ENCODE assay signal across 8 mouse cellular contexts in genomic region chr17:66510221-66510683, GRCm38 (mm10). TPM values are rescaled to one million over a fixed set of nuclear protein-coding genes. Genes with fewer than 3 reads are reported as not detected.
DNase-seq lines count a peak whose midpoint lies in the region; ATAC-seq and TF ChIP-seq lines count a peak whose summit lies in the region.

No protein-coding gene starts in this region.

- intact Hi-C loops in gastrocnemius, adult 2 months (cut with DNase I) = no loop called here

- 0 out of 2 replicates have a peak, but pooled peaks have one; percentile 57 for ATAC-seq in forebrain, embryonic 13.5 days
- 0 out of 2 replicates have a peak, but pooled peaks have one; percentile 31 for ATAC-seq in intestine, postnatal 0 days
- peak; percentile 55 for ATAC-seq in midbrain, embryonic 16.5 days

- no peak for DNase-seq in gastrocnemius, adult 2 months
- no peak for DNase-seq in gastrocnemius, adult 8-10 months (ENCODE audit: low spot score in 2 of 2)
- peak; percentile 49 for DNase-seq in ES-CJ7 (ENCODE audit: low read depth, low spot score)
- DNase-seq in cerebellum, postnatal 36 days = no peak
- DNase-seq in thymus, postnatal 10 days (ENCODE audit: low spot score in 2 of 2) = no peak

- H3K4me2 ChIP-seq in forebrain, embryonic 13.5 days = no peak overlapping the region
- H3K4me2 ChIP-seq in intestine, postnatal 0 days (replicated peaks; ENCODE audit: low read depth) = no peak overlapping the region
- H3K4me2 ChIP-seq in midbrain, embryonic 16.5 days (ENCODE audit: low read length) = no peak overlapping the region

- H3K27me3 ChIP-seq in forebrain, embryonic 13.5 days = no peaks in the 10 kb centered on the region
- H3K27me3 ChIP-seq in intestine, postnatal 0 days (replicated peaks; ENCODE audit: control insufficient read depth, insufficient read depth, low read length) = no peaks in the 10 kb centered on the region
- H3K27me3 ChIP-seq in midbrain, embryonic 16.5 days (ENCODE audit: control insufficient read depth, insufficient read depth, low read depth, low read length) = no peaks in the 10 kb centered on the region

- peaks cover 35% of the 10 kb centered on the region for H3K36me3 ChIP-seq in forebrain, embryonic 13.5 days (ENCODE audit: poor library complexity, severe bottlenecking)
- peaks cover 11% of the 10 kb centered on the region for H3K36me3 ChIP-seq in intestine, postnatal 0 days (ENCODE audit: control insufficient read depth, insufficient read depth)
- peaks cover 8% of the 10 kb centered on the region for H3K36me3 ChIP-seq in midbrain, embryonic 16.5 days (ENCODE audit: control insufficient read depth, insufficient read depth, low read length)

- WGBS in forebrain, embryonic 13.5 days = 64% methylated on average over 10 of the region's 10 CpGs
- WGBS in intestine, postnatal 0 days = 25% methylated on average over 10 of the region's 10 CpGs
- WGBS in midbrain, embryonic 16.5 days = 48% methylated on average over 10 of the region's 10 CpGs

- H3K4me1 ChIP-seq in forebrain, embryonic 13.5 days = peaks cover 14% of the 10 kb centered on the region; the same call in 1 of the 2 replicates
- no peaks in the 10 kb centered on the region for H3K4me1 ChIP-seq in intestine, postnatal 0 days (replicated peaks; ENCODE audit: control insufficient read depth, insufficient read depth, low read length)
- H3K4me1 ChIP-seq in midbrain, embryonic 16.5 days (ENCODE audit: control insufficient read depth, insufficient read depth, low read length) = no peaks in the 10 kb centered on the region

- no peak overlapping the region for H3K9ac ChIP-seq in forebrain, embryonic 13.5 days
- no peak overlapping the region for H3K9ac ChIP-seq in intestine, postnatal 0 days (ENCODE audit: low read depth, low read length)
- no peak overlapping the region for H3K9ac ChIP-seq in midbrain, embryonic 16.5 days (ENCODE audit: low read depth, low read length)

- peak overlapping the region; percentile 96 for H3K27ac ChIP-seq in gastrocnemius, adult 2 months
- H3K27ac ChIP-seq in forebrain, embryonic 13.5 days = 0 out of 2 replicates have a peak overlapping the region, but pooled peaks have one; percentile 14
- H3K27ac ChIP-seq in intestine, postnatal 0 days (ENCODE audit: low read depth, low read length) = no peak overlapping the region
- H3K27ac ChIP-seq in midbrain, embryonic 16.5 days (ENCODE audit: low read length) = peak overlapping the region; percentile 50; the same call in 1 of the 2 replicates

- TF ChIP-seq CTCF in gastrocnemius, adult 2 months (IDR thresholded peaks at IDR 0.05) = no peak
- no peak for TF ChIP-seq CTCF in intestine, postnatal 0 days (IDR thresholded peaks at IDR 0.05; ENCODE audit: low read depth)

- H3K9me3 ChIP-seq in forebrain, embryonic 13.5 days (replicated peaks) = no peaks in the 10 kb centered on the region
- no peaks in the 10 kb centered on the region for H3K9me3 ChIP-seq in intestine, postnatal 0 days (ENCODE audit: control insufficient read depth)
- H3K9me3 ChIP-seq in midbrain, embryonic 16.5 days (replicated peaks; ENCODE audit: control insufficient read depth, low read length, poor library complexity, severe bottlenecking) = no peaks in the 10 kb centered on the region

- no peak overlapping the region for H3K4me3 ChIP-seq in gastrocnemius, adult 2 months
- H3K4me3 ChIP-seq in forebrain, embryonic 13.5 days = no peak overlapping the region
- no peak overlapping the region for H3K4me3 ChIP-seq in intestine, postnatal 0 days (ENCODE audit: low read depth, low read length)
- H3K4me3 ChIP-seq in midbrain, embryonic 16.5 days (ENCODE audit: low read depth, low read length) = no peak overlapping the region

RNA-seq across cellular contexts. Expression of gene Rab12, which starts 9.3 kb away (rescaled TPM):
- 100 to 1,000 TPM; 189 to 260 TPM for total RNA-seq in gastrocnemius, adult 2 months (2021)
- total RNA-seq in gastrocnemius, adult 8-10 months (2022) = 100 to 1,000 TPM; 189 to 250 (median 241) TPM
- polyA plus RNA-seq in forebrain, embryonic 13.5 days (2015; fragmentation: Nextera tagmentation; extraction: Ambion mirVana) = 43.0 and 48.0 TPM in 2 replicates
- 20.1 and 21.5 TPM in 2 replicates for polyA plus RNA-seq in intestine, postnatal 0 days (2015; fragmentation: Nextera tagmentation; extraction: Ambion mirVana)
- polyA plus RNA-seq in midbrain, embryonic 16.5 days (2015; fragmentation: Nextera tagmentation; extraction: Ambion mirVana) = 76.7 and 80.1 TPM in 2 replicates
